Mouse (Mus musculus): ENCODE measurements around the gene Il21r.

The Il21r gene

DNA sequence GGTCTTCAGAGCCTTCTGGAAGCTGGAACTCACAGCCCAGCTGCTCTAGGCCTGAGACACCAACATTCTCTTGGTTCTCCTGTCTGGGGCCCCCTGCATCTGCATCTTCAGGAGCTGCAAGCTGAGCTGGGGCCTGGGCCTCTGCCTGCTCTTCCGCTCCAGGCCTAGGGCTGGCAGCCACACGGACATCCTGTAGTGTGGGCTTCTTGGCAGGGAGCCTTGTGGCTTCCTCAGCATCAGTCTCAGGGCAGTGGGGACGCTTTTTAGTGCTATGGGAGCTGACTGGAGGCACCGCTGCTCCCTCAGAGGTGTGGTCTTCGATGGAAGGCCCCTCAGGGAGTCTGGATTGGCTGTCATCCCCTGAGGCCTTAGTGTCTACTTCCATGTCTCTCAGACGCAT lies 40.7 kb downstream of the Il21r start:
- in situ Hi-C loops (cut with MboI) = no loop called here

DNA sequence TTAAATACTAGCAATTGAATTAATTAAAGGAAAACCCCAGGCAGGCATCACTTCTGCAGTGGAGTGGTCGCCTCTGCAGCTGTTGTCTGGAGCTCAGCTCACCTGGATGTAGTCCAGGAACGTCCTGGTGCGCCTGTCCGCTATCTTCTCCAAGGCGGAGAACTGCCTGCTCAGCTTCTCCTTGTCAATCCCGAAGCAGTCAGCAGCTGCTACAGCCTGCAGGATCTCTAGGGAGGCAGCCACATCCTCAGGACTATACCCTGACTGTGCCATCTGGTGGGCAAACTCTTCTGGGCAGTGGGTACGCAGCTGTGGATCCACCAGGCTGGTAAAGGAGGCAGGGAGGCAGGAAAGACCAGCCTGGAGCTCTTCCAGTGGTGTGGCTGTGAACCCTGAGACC lies 42.2 kb downstream of the Il21r start:
- in situ Hi-C loops (cut with MboI) = no loop called here

GRCm38 (mm10) chr7:125649013-125649412 lies 45.8 kb downstream of the Il21r start:
- in situ Hi-C loops (cut with MboI) = no loop called here

DNA sequence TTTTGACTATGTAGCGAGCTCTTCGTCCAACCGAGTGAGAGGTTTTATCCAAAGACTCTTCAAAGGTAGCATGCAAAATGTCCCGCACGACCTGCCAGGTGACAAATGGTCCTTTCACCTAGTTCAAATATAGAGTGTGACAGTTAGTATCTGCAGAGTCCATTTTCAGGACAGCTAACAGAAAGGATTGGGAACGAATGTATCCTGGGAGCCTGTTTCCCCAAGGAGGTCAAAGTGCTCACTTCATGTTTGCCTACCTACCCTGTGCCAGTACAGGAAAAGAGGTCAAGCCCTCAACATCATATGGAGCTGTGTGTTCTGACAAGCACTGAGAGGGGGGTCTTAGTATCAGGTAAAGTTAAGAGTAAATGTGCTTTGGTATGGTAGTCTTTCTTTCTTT lies 54.3 kb downstream of the Il21r start:
- in situ Hi-C loops (cut with MboI) = no loop called here

GRCm38 (mm10) chr7:125663654-125664053 lies 60.4 kb downstream of the Il21r start:
- in situ Hi-C loops (cut with MboI) = no loop called here

GRCm38 (mm10) chr7:125670865-125671264 lies 67.6 kb downstream of the Il21r start:
- in situ Hi-C loops (cut with MboI) = no loop called here

DNA sequence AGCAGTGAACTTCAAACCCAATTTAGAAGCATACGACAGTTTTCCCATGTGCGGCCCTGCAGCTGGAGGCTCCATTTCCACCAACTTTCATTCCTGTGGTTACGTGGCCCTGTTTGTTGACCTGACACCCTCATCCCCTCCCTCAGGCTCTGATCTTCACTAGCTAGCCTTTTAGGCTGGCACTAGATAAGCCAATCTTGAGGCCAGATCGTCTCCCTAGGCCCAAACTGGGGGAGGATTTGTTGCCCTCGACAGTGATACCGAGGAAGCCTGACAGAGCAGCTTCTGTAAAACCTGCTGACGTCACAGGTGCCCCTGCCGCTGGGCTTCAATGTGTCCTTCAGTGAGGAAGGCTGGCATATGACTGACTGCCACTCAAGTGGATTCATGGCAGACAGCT lies 68.2 kb downstream of the Il21r start:
- in situ Hi-C loops (cut with MboI) = no loop called here

DNA sequence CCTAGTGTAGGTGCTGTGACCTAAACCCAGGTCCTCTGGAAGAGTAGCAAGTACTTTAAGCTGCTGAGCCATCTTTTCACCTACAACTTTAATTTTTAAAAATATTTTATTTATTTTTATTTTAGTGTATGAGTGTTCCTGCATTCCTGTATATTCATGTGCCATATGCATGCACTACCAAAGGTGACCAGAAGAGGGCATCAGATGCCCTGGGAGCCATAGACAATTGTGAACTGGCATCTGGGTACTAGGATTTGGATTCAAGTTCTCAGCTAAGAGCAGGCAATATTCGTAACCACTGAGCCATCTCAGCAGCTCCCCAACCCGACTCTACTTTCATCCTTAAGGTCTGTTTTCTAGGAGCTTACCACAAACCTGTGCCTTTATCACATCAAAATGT lies 71.7 kb downstream of the Il21r start:
- in situ Hi-C loops (cut with MboI) = no loop called here

- in situ Hi-C loops (cut with MboI) = no loop called here
Measured at GRCm38 (mm10) chr7:125678756-125679155, 75.5 kb downstream of the Il21r start.

GRCm38 (mm10) chr7:125679936-125680335 lies 76.7 kb downstream of the Il21r start:
- in situ Hi-C loops (cut with MboI) = no loop called here
